Mouse (Mus musculus) heart, postnatal 0 days (tissue): ENCODE results near the gene Pou3f1.

ENCODE experiments used
- CTCF ChIP-seq: IDR thresholded peaks from 2 replicates; pipeline ENCODE4 v1.5.1; 2016; ENCODE audit warnings: antibody characterized with exemption, control low read depth, low read depth
- EP300 ChIP-seq: IDR thresholded peaks from 2 replicates; pipeline ENCODE4 v1.6.1; 2016; ENCODE audit warnings: antibody characterized with exemption, low read depth

DNA sequence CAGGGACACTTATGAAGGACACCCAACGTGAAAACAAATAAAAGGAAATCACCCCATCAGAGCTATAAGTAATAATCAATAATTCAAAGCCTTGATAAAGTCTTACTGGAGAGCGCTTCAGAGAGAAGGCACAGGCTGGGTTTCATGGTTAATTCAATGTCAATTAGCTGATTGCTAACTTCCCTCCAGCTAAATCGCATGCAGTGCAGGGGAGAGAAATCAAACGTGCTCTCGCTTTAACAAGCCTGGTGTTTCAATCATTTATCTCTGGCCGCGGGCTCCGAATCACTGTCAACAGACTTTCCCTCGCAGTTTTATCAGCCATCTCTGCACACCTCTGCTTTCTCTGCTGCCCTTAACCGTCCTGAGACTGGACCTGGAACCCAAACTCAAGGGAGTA is 23.8 kb upstream of the Pou3f1 start:
- TF ChIP-seq EP300 (no peak), CTCF (no peak)
